Mouse (Mus musculus): ENCODE data around the gene Pkd1.

The Pkd1 gene

DNA sequence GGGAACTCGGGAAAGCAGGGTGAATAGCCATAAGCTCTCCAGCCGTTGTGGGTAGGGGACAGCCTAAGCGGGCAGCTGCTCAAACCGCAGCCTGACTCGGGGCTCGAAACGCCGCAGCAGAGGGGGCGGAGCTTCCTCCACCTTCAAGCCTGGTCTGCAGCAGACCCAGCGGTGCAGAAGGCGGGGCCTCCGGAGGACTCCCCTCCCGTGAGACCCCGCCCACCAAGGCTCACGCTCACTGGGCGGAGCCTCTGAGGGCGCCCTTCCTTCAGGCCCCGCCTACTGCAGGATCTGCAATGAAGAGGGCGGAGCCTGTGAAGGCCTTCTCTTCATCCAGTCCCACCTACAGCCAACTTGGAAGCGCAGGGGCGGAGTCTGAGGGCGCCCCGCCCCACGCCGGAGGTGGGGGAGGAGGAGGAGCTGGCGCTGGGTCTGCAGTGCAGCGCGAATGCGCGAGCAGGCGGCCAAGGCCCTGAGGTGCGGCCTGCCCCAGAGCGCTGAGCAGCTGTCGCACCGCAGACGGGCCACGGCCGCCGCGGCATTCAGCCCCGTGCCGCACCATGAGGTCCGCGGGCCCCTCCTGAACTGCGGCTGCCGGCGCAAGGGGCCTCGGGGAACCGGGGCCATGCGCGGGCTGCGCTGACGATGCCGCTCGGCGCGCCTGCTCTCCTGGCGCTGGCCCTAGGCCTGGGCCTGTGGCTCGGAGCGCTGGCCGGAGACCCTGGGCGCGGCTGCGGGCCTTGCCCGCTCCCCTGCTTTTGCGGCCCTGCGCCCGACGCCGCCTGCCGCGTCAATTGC, at the start of gene Pkd1:
TSS of gene Pkd1 (plus strand) at position 217 of the 798 bp plus-strand sequence.
- ChIA-PET POLR2A (interaction anchor here (0.5 to 7.4 kb wide), 168 partner anchors 8 to 1959 kb away, joined by 3 to 282 read pairs (median 5); partner anchors contain the start of genes Traf7 (in 4 of the 4), Zfp598 (in 4 of the 4), E4f1 (in 3 of the 4) and Eci1 (in 3 of the 4)), CTCF (interaction anchor here (0.5 to 3.5 kb wide), 35 partner anchors 9 to 590 kb away, joined by 3 to 25 read pairs (median 5); partner anchors contain the start of genes Mlst8 (in 3 of the 4), Zfp598 (in 2 of the 4), Abca3 (in 1 of the 4) and Nthl1 (in 1 of the 4))

DNA sequence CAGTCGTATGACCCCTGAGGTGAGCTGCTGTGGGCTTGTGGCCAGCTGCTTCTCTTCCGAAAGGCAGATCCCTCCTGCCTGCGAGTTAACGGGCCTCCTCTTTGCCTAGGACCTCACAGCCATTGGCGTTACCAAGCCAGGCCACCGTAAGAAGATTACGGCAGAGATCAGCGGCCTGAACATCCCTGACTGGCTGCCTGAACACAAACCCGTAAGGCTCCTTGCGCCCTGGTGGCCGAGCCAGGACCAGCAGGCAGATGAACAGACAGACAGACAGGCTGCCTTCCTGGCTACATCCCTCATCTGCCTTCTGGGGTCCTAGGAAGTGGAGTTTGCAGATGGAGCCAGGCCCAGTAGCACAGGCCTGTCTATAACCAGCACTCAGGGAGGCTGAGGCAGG, 47.4 kb upstream of the Pkd1 start:
- CTCF ChIA-PET: interaction anchor here in 2 of 4 experiments (0.6 to 3.8 kb wide), 6 partner anchors 11 to 130 kb away, joined by 3 to 20 read pairs (median 4); partner anchors contain the start of genes Nthl1 (in 1 of the 2) and Tsc2 (in 1 of the 2)
- POLR2A ChIA-PET: interaction anchor here in 3 of 4 experiments (0.8 to 16.1 kb wide), 11 partner anchors 11 to 251 kb away, joined by 3 to 356 read pairs (median 4); partner anchors contain the start of genes Traf7 (in 3 of the 3), Hs3st6 (in 1 of the 3), Mlst8 (in 1 of the 3) and Pkd1 (in 1 of the 3)

DNA sequence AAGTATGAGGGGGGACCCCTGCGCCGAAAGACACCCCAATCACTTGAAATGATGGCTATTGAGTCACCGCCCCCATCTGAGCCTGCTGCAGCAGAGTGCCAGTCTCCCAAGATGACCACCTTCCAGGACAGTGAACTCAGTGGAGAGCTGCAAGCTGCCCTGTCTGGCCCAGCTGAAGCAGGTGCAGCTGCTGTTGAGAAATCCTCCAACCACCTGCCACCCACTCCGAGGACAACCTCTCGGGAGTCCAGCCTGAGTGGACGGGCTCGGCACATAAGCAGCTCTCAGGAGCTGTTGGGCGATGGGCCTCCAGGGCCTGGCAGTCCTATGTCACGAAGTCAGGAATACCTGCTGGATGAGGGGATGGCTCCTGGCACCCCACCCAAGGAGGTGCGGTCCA, 45.5 kb upstream of the Pkd1 start:
- ChIA-PET POLR2A (interaction anchor here (0.5 to 16.1 kb wide), 18 partner anchors 9 to 90 kb away, joined by 3 to 356 read pairs (median 5); partner anchors contain the start of genes Traf7 (in 3 of the 4), Mlst8 (in 2 of the 4), Bricd5 (in 1 of the 4) and Pkd1 (in 1 of the 4)), CTCF (interaction anchor here in 3 of 4 experiments (0.7 to 3.8 kb wide), 7 partner anchors 9 to 144 kb away, joined by 3 to 20 read pairs (median 6); partner anchors contain the start of gene Mlst8 (in 2 of the 3))

DNA sequence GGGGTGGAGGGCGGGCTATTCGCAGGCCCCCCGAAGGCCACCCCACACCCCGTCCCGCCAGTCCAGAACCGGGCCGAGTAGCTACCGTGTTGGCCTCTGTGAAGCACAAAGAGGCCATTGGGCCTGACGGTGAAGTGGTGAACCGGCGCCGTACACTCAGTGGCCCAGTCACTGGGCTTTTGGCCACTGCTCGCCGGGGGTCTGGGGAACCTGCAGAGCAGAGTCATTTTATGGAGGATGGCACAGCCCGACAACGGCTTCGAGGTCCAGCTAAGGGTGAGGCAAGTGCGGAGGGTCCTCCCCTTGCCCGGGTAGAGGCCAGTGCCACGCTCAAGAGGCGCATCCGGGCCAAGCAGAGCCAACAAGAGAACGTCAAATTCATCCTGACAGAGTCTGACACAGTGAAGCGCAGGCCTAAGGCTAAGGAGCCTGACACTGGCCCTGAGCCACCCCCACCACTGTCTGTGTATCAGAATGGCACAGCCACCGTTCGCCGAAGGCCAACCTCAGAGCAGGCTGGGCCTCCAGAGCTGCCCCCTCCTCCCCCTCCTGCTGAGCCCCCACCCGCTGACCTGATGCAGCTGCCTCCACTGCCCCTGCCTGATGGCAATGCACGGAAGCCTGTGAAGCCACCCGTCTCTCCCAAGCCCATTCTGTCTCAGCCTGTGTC, 44.2 kb upstream of the Pkd1 start:
- CTCF ChIA-PET: interaction anchor here (0.6 to 2.4 kb wide), 16 partner anchors 8 to 229 kb away, joined by 3 to 13 read pairs (median 4); partner anchors contain the start of gene Mlst8 (in 2 of the 4)

DNA sequence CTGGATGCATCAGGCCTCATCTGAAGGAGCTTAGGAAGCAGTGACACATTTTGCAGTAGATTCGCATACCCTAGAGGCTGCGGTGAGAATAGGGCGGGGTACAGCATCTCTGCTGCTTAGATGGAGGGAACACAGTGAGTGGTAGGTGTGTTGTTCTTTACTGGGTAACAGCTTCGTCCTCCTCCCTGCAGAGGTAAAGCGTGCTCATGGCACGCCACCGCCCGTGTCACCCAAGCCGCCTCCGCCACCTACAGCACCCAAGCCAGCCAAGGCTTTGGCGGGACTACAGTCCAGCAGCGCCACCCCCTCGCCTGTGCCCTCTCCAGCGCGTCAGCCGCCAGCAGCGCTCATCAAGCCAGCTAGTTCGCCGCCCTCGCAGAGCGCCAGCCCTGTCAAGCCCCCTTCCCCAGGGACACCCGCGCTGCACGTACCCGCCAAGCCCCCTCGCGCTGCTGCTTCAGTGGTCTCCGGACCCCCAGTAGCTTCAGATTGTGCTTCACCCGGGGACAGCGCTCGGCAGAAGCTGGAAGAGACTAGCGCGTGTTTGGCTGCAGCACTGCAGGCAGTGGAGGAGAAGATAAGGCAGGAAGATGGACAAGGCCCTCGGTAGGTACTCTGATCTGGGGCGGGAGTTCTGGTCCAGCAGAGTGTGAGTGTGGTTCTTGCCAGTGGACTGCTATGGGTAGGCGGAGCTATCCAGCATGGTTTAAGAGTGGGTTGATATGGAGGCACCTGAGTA, 43.1 kb upstream of the Pkd1 start:
- CTCF ChIA-PET: interaction anchor here (0.6 to 1.8 kb wide), 21 partner anchors 8 to 228 kb away, joined by 3 to 11 read pairs (median 3); partner anchors contain the start of genes Traf7 (in 2 of the 4), Mlst8 (in 1 of the 4) and Pkd1 (in 1 of the 4)
- POLR2A ChIA-PET: interaction anchor here (0.6 to 16.1 kb wide), 54 partner anchors 8 to 252 kb away, joined by 3 to 356 read pairs (median 4); partner anchors contain the start of genes Mlst8 (in 4 of the 4), Pkd1 (in 3 of the 4), Traf7 (in 3 of the 4) and Nthl1 (in 2 of the 4)

More for the DNA sequence above, 44.2 kb upstream of the Pkd1 start:
- POLR2A ChIA-PET: interaction anchor here (0.6 to 16.1 kb wide), 38 partner anchors 8 to 253 kb away, joined by 3 to 356 read pairs (median 5); partner anchors contain the start of genes Pkd1 (in 3 of the 4), Traf7 (in 3 of the 4), Mlst8 (in 2 of the 4) and Nthl1 (in 2 of the 4)

GRCm38 (mm10) chr17:24507129-24507664, 42.4 kb upstream of the Pkd1 start:
- POLR2A ChIA-PET: interaction anchor here (0.6 to 16.1 kb wide), 34 partner anchors 9 to 229 kb away, joined by 3 to 356 read pairs (median 4); partner anchors contain the start of genes Mlst8 (in 4 of the 4), Traf7 (in 3 of the 4), Abca3 (in 1 of the 4) and Msrb1 (in 1 of the 4)

DNA sequence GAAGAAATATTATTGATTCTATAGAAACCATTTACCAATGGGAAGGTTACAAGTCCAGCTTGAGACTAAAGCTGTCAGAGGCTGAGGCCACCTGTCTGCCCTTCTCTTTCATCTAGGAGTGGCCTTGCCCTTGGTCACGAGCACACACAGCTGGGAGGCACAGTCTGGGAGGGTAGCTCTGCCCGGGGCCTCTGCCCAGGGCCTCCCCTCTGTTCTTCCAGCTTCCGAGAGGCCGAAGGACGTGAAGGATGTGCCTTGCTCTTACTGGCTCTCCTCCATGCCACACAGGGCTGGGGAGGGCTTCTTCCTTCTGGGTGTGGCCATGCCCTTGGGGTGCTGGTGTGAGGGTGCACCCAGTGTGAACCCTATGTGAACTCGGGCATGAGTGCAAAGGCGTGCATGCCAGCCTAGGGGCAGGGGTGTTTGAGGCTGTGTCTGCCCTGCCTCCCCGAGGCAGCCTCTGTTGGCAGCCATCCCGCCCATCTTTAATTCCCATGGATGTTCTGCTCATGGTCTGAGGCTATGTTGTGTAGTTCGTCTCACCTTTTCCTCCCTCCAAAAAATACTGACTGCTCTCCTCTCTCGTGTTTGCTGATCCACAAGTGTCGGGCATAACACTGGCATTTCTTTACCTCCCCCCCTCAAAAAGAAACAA, 41.7 kb upstream of the Pkd1 start:
- ChIA-PET POLR2A (interaction anchor here in 3 of 4 experiments (0.5 to 16.1 kb wide), 16 partner anchors 8 to 697 kb away, joined by 3 to 356 read pairs (median 4); partner anchors contain the start of genes Traf7 (in 3 of the 3), Abca3 (in 1 of the 3), Mlst8 (in 1 of the 3) and Pkd1 (in 1 of the 3)), CTCF (interaction anchor here in 3 of 4 experiments (1.0 to 1.6 kb wide), 5 partner anchors 13 to 29 kb away, joined by 3 to 8 read pairs (median 5); partner anchors contain the start of genes Traf7 (in 2 of the 3) and Mlst8 (in 1 of the 3))

More at GRCm38 (mm10) chr17:24507129-24507664, 42.4 kb upstream of the Pkd1 start:
- CTCF ChIA-PET: interaction anchor here (0.8 to 1.8 kb wide), 11 partner anchors 12 to 42 kb away, joined by 3 to 11 read pairs (median 5); partner anchors contain the start of genes Traf7 (in 2 of the 4), Mlst8 (in 1 of the 4) and Pkd1 (in 1 of the 4)

DNA sequence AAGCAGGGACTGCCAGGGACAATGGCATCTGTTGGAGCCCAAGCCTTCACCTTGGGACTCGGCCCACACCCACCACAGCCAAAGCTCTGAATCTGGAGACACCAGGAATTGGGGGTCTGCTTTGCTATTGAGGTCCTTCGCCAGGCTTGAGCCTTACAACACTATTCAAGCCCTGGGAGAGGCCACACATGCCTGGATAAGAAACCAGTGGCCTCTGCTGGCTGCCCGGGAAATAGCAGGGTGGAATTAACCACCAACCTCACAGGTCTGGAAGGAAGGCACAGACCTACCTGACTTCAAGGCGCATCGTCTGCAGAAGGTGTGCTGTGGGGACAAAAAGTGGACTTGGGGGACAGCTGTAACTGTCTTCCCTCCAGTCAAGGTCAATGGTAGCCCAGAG, 36.0 kb upstream of the Pkd1 start:
- ChIA-PET CTCF (interaction anchor here (0.5 to 3.7 kb wide), 25 partner anchors 9 to 659 kb away, joined by 3 to 20 read pairs (median 4); partner anchors contain the start of genes Mlst8 (in 2 of the 4), Traf7 (in 2 of the 4), E4f1 (in 1 of the 4) and Pgp (in 1 of the 4)), POLR2A (interaction anchor here in 3 of 4 experiments (0.9 to 16.1 kb wide), 18 partner anchors 9 to 116 kb away, joined by 3 to 356 read pairs (median 6); partner anchors contain the start of genes Traf7 (in 3 of the 3), Mlst8 (in 2 of the 3), Pkd1 (in 1 of the 3) and Rnps1 (in 1 of the 3))

- POLR2A ChIA-PET: interaction anchor here (0.6 to 16.1 kb wide), 22 partner anchors 9 to 100 kb away, joined by 3 to 356 read pairs (median 5); partner anchors contain the start of genes Mlst8 (in 3 of the 4), Traf7 (in 3 of the 4), Rnps1 (in 2 of the 4) and Pkd1 (in 1 of the 4)
- CTCF ChIA-PET: interaction anchor here (0.5 to 3.7 kb wide), 20 partner anchors 8 to 215 kb away, joined by 3 to 20 read pairs (median 4); partner anchors contain the start of genes Mlst8 (in 3 of the 4), Traf7 (in 2 of the 4), E4f1 (in 1 of the 4) and Pgp (in 1 of the 4)
These were observed 35.1 kb upstream of the Pkd1 start for GRCm38 (mm10) chr17:24514270-24515257.

DNA sequence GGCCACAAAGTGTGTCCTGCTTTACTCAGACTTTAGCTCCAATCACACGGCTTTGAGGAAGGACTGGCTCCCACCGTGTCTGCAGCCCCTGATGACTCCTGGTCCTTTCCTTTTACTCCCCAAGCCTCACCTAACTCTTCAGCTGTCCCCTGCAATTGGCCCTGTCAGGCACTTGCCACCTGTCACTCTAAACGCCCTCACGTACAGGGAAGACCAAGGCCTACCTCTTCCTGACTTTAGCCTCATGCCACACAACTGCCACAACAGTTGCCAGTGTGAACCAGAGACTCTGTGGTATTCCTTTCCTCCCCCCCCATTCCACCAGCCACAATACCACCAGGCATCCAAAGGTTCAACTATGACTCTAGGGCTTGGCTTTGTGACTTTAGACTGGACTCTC, 29.2 kb upstream of the Pkd1 start:
- POLR2A ChIA-PET: interaction anchor here in 2 of 4 experiments (1.3 to 13.1 kb wide), 3 partner anchors 11 to 42 kb away, joined by 3 to 356 read pairs (median 6); partner anchors contain the start of gene Mlst8 (in 2 of the 2)

GRCm38 (mm10) chr17:24524734-24525133, 24.9 kb upstream of the Pkd1 start:
- ChIA-PET POLR2A (interaction anchor here (0.5 to 13.1 kb wide), 23 partner anchors 11 to 192 kb away, joined by 3 to 396 read pairs (median 6); partner anchors contain the start of genes Mlst8 (in 2 of the 4), Pkd1 (in 2 of the 4), Zfp598 (in 2 of the 4) and Bricd5 (in 1 of the 4)), CTCF (interaction anchor here in 3 of 4 experiments (0.9 to 1.6 kb wide), 3 partner anchors 46 to 104 kb away, joined by 4 to 5 read pairs (median 4); partner anchors contain the start of gene Mlst8 (in 2 of the 3))

More for the DNA sequence above, 29.2 kb upstream of the Pkd1 start:
- CTCF ChIA-PET: no interaction called here

DNA sequence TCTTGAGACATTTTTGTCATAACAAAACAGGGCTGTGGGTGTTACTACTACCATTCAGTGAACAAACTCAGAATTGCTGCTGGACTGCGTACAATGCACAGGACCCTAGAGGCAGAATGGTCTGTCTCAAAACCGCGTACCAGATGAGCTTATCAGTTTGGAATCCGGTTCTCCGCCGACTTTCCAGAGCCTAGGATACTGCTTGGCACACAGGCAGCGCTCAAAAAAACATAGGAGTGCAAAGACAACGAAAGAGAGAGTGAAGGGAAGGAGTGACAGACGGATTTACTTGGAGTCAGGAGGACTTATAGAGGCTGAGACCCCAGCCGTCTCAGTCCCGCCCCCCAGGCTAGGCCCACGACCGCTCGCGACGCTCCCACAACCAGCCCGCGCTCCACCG, 22.3 kb upstream of the Pkd1 start:
- ChIA-PET POLR2A (interaction anchor here (0.5 to 13.1 kb wide), 330 partner anchors 8 to 1541 kb away, joined by 3 to 396 read pairs (median 6); partner anchors contain the start of genes Abca3 (in 4 of the 4), Mlst8 (in 4 of the 4), Bricd5 (in 3 of the 4) and Ccnf (in 3 of the 4)), CTCF (interaction anchor here (0.5 to 3.0 kb wide), 25 partner anchors 11 to 363 kb away, joined by 3 to 32 read pairs (median 4); partner anchors contain the start of genes Mlst8 (in 4 of the 4), Pkd1 (in 1 of the 4) and Rnps1 (in 1 of the 4))
